Mouse (Mus musculus): ENCODE results near the gene Adamts4. TPM values are rescaled to one million over a fixed set of nuclear protein-coding genes. Genes with fewer than 3 reads are reported as not detected.

Adamts4 gene
- total and polyA plus RNA-seq, 2 experiments from 2014 or later, result 3.9 to 4.1 TPM

DNA sequence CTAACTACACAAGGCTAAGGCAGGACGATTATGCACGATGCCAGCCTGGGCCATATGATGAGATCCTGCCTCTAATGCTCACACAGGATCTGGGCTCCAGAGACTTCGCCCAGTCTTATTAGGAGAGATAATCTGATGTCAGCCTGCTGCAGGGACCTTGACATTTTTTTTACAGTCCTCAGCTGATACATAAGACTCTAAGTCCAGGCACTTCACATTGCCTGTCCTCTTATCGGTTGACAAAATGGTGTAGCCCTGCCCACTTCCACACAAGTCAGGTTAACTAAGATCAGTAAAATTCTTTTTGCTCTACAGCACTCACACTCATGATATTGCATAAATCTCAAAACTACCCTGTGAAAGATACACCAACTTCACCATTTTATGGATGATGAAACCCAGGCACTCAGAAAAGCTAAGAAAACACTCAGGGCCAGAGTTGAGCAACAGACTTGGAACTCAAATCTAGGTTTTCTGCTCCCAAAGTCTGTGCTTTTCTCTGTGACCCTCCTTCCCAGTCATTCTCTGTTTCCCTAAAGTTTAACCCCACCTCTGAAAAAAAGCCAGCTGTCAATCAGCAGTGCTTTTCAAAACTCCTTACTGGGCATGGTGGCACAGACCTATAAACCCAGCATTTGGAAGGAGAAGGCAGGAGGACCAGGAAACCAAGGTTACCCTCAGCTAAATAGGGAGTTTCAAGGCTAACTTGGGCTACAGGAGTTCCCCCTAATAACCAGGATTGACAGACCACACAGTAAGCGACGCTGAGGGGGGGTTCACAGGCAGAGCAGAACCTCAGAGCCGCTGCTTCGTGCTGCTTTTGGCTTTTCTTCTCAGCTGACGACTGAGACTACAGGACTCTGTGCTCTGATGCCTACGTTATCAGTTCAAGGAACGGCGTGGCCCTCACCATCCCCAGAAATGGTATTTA lies 17.2 kb upstream of the Adamts4 start:
- Histone ChIP-seq H3K27me3 (ENCODE audit: control insufficient read depth, insufficient read depth, low read length) (no peaks in the 10 kb centered on the region), H3K4me3 (ENCODE audit: low read depth, low read length) (no peak overlapping the region), H3K9me3 (replicated peaks; ENCODE audit: control insufficient read depth, low read length) (no peaks in the 10 kb centered on the region), H3K4me2 (ENCODE audit: low read depth, low read length) (no peak overlapping the region), H3K27ac (ENCODE audit: low read depth) (no peak overlapping the region), H3K9ac (replicated peaks; ENCODE audit: low read depth, low read length) (no peak overlapping the region), H3K36me3 (replicated peaks; ENCODE audit: control insufficient read depth, insufficient read depth, low read length) (peaks cover 45% of the 10 kb centered on the region), H3K4me1 (ENCODE audit: control insufficient read depth, insufficient read depth) (0 out of 2 replicates have a peak, but pooled peaks cover 6% of the 10 kb centered on the region)
- 61% methylated on average over 12 of the region's 12 CpGs for WGBS
- DNase-seq (ENCODE audit: low spot score), result no peak
- no peak for ATAC-seq (ENCODE audit: insufficient read depth, low read depth)
- TF ChIP-seq EP300 (IDR thresholded peaks at IDR 0.05; ENCODE audit: low read depth) (no peak), CTCF (IDR thresholded peaks at IDR 0.05; ENCODE audit: low read depth) (no peak)

GRCm38 (mm10) chr1:171234126-171234525 lies 16.1 kb upstream of the Adamts4 start, which contains the start of gene Fcer1g:
Gene Fcer1g, minus strand, starts transcription at chr1:171234365.
- Histone ChIP-seq H3K4me2 (ENCODE audit: low read depth, low read length) (no peak within 1 kb of the TSS), H3K9ac (replicated peaks; ENCODE audit: low read depth, low read length) (no peak within 1 kb of the TSS), H3K36me3 (replicated peaks; ENCODE audit: control insufficient read depth, insufficient read depth, low read length) (peaks cover 56% of the 10 kb centered on the region), H3K4me3 (ENCODE audit: low read depth, low read length) (no peak within 1 kb of the TSS; the same call in 1 of the 2 replicates), H3K27me3 (ENCODE audit: control insufficient read depth, insufficient read depth, low read length) (no peaks in the 10 kb centered on the region), H3K9me3 (replicated peaks; ENCODE audit: control insufficient read depth, low read length) (no peaks in the 10 kb centered on the region), H3K4me1 (ENCODE audit: control insufficient read depth, insufficient read depth) (0 out of 2 replicates have a peak, but pooled peaks cover 6% of the 10 kb centered on the region), H3K27ac (ENCODE audit: low read depth) (peak within 1 kb of the TSS; percentile 15; the same call in 1 of the 2 replicates)
- ATAC-seq (ENCODE audit: insufficient read depth, low read depth) (no peak), DNase-seq (ENCODE audit: low spot score) (no peak)
- TF ChIP-seq EP300 (IDR thresholded peaks at IDR 0.05; ENCODE audit: low read depth) (no peak), CTCF (IDR thresholded peaks at IDR 0.05; ENCODE audit: low read depth) (no peak)
- WGBS, result 78% methylated on average over 14 of the region's 14 CpGs

- Histone ChIP-seq H3K4me1 (ENCODE audit: control insufficient read depth, insufficient read depth) (0 out of 2 replicates have a peak, but pooled peaks cover 6% of the 10 kb centered on the region), H3K4me2 (ENCODE audit: low read depth, low read length) (no peak overlapping the region), H3K36me3 (replicated peaks; ENCODE audit: control insufficient read depth, insufficient read depth, low read length) (peaks cover 59% of the 10 kb centered on the region), H3K27me3 (ENCODE audit: control insufficient read depth, insufficient read depth, low read length) (no peaks in the 10 kb centered on the region), H3K4me3 (ENCODE audit: low read depth, low read length) (no peak overlapping the region), H3K9me3 (replicated peaks; ENCODE audit: control insufficient read depth, low read length) (no peaks in the 10 kb centered on the region), H3K9ac (replicated peaks; ENCODE audit: low read depth, low read length) (no peak overlapping the region), H3K27ac (ENCODE audit: low read depth) (peak overlapping the region; percentile 15; the same call in 1 of the 2 replicates)
- no peak for TF ChIP-seq CTCF (IDR thresholded peaks at IDR 0.05; ENCODE audit: low read depth)
- no peak for TF ChIP-seq EP300 (IDR thresholded peaks at IDR 0.05; ENCODE audit: low read depth)
- DNase-seq (ENCODE audit: low spot score), result no peak
- WGBS, result 88% methylated on average over 4 of the region's 4 CpGs
- no peak for ATAC-seq (ENCODE audit: insufficient read depth, low read depth)
These were observed 15.7 kb upstream of the Adamts4 start for GRCm38 (mm10) chr1:171234538-171234937.

DNA sequence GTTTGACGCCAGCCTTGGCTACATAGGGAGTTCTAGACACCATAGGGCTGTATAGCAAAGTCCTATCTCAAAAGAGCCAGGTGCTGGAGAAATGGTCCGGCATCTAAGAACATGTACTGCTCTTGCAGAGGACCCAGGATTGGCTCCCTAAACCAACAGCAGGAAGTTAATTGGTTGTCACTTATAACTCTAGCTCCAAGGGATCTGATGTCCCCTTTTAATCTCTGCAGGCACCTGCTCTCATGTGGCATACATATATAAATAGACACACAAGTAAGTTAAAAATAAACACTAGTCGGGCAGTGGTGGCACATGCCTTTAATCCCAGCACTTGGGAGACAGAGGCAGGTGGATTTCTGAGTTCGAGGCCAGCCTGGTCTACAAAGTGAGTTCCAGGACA lies 14.4 kb upstream of the Adamts4 start:
- Histone ChIP-seq H3K4me1 (ENCODE audit: control insufficient read depth, insufficient read depth) (0 out of 2 replicates have a peak, but pooled peaks cover 6% of the 10 kb centered on the region), H3K27me3 (ENCODE audit: control insufficient read depth, insufficient read depth, low read length) (no peaks in the 10 kb centered on the region), H3K9ac (replicated peaks; ENCODE audit: low read depth, low read length) (no peak overlapping the region), H3K4me2 (ENCODE audit: low read depth, low read length) (no peak overlapping the region), H3K27ac (ENCODE audit: low read depth) (peak overlapping the region; percentile 2), H3K4me3 (ENCODE audit: low read depth, low read length) (no peak overlapping the region), H3K36me3 (replicated peaks; ENCODE audit: control insufficient read depth, insufficient read depth, low read length) (peaks cover 71% of the 10 kb centered on the region), H3K9me3 (replicated peaks; ENCODE audit: control insufficient read depth, low read length) (no peaks in the 10 kb centered on the region)
- peak; percentile 40; the same call in 1 of the 2 replicates for ATAC-seq (ENCODE audit: insufficient read depth, low read depth)
- WGBS, result 28% methylated on average over 4 of the region's 4 CpGs
- no peak for TF ChIP-seq EP300 (IDR thresholded peaks at IDR 0.05; ENCODE audit: low read depth)
- TF ChIP-seq CTCF (IDR thresholded peaks at IDR 0.05; ENCODE audit: low read depth), result no peak
- DNase-seq (ENCODE audit: low spot score), result no peak

DNA sequence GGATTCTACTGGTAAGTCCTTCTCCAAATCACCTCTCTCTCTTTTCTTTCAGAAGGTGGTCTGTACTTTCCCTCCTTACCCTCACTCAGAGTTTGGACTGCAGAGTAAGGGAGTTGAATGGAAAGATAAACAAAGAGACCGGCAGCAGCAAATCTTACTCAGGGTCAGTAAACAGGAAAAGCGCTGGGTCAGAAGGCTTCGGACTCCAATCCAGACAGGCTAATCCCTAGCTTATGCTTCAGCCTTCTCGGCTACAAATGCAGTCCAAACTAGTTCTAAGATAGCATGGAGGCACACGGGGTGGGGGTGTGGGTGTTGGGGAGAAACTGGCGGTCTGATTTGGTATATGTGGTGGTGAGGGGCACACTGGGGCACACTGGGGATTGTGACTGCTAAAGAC lies 12.8 kb upstream of the Adamts4 start:
- no peak for DNase-seq (ENCODE audit: low spot score)
- no peak for ATAC-seq (ENCODE audit: insufficient read depth, low read depth)
- H3K4me3 ChIP-seq (ENCODE audit: low read depth, low read length), result no peak overlapping the region
- 0 out of 2 replicates have a peak, but pooled peaks cover 6% of the 10 kb centered on the region for H3K4me1 ChIP-seq (ENCODE audit: control insufficient read depth, insufficient read depth)
- TF ChIP-seq CTCF (IDR thresholded peaks at IDR 0.05; ENCODE audit: low read depth) (no peak), EP300 (IDR thresholded peaks at IDR 0.05; ENCODE audit: low read depth) (no peak)
- peaks cover 85% of the 10 kb centered on the region for H3K36me3 ChIP-seq (replicated peaks; ENCODE audit: control insufficient read depth, insufficient read depth, low read length)
- no peak overlapping the region for H3K4me2 ChIP-seq (ENCODE audit: low read depth, low read length)
- no peaks in the 10 kb centered on the region for H3K9me3 ChIP-seq (replicated peaks; ENCODE audit: control insufficient read depth, low read length)
- H3K9ac ChIP-seq (replicated peaks; ENCODE audit: low read depth, low read length), result no peak overlapping the region
- no peak overlapping the region for H3K27ac ChIP-seq (ENCODE audit: low read depth)
- 76% methylated on average over 6 of the region's 6 CpGs for WGBS
- no peaks in the 10 kb centered on the region for H3K27me3 ChIP-seq (ENCODE audit: control insufficient read depth, insufficient read depth, low read length)

All from heart, postnatal 0 days (tissue).